ENCODE assay signal across 20 mouse cellular contexts in the genomic region with DNA sequence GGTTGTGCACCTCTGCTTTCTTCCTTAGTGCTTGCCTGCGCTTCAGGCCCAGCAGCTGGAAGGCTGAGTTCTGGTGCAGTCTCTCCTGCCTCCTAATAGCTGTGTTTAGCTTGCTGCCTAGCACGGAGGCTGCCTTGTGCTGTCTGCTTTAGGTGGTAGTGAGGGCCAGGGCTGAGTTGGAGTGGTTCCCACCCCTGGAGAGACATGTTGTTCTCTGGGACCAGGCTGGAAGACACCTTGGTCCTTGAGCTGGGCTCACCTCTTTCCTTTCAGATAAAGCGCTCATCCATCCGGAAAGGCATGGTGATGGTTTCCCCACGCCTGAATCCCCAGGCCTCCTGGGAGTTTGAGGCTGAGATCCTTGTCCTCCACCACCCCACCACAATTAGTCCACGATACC. TPM values are rescaled to one million over a fixed set of nuclear protein-coding genes. Genes with fewer than 3 reads are reported as not detected.
A peak's percentile ranks its signal among the peaks of the same experiment; 100 is the strongest.
DNase-seq lines count a peak whose midpoint lies in the region; TF ChIP-seq lines count a peak whose summit lies in the region.
"Had no signal": no experiment of that assay in that cellular context is flagged by ENCODE, and none has a peak within 500 bp of the region (broad histone marks: within the 10 kb centered on the region; RNA-seq: fewer than 3 reads in every experiment).

No protein-coding gene starts in this region.

- no peak overlapping the region for H3K4me3 ChIP-seq in cerebellum, adult 2 months (replicated peaks; ENCODE audit: insufficient read depth, low read depth, low read length)
- no peak overlapping the region for H3K4me3 ChIP-seq in limb, embryonic 10.5 days
- H3K4me3 ChIP-seq: embryonic facial prominence, embryonic 13.5 days; forebrain, embryonic 13.5 days; heart, adult 2 months; heart, embryonic 12.5 days; hindbrain, embryonic 10.5 days had no signal

- H3K4me1 ChIP-seq in cerebellum, adult 2 months (ENCODE audit: control insufficient read depth, insufficient read depth, low read length): peaks cover 26% of the 10 kb centered on the region
- H3K4me1 ChIP-seq in limb, embryonic 10.5 days: peaks cover 7% of the 10 kb centered on the region
- H3K4me1 ChIP-seq: forebrain, embryonic 13.5 days; heart, embryonic 12.5 days; hindbrain, embryonic 10.5 days had no signal

- no peaks in the 10 kb centered on the region for H3K9me3 ChIP-seq in limb, embryonic 10.5 days (replicated peaks)
- H3K9me3 ChIP-seq: embryonic facial prominence, embryonic 13.5 days; forebrain, embryonic 13.5 days; G1E; heart, embryonic 12.5 days; hindbrain, embryonic 10.5 days had no signal

- no peak for TF ChIP-seq POLR2A in cerebellum, adult 2 months (IDR thresholded peaks at IDR 0.05; ENCODE audit: borderline replicate concordance, insufficient read depth, low read length)

- 36% methylated on average over 6 of the region's 6 CpGs for WGBS in cerebellum, adult 2 months
- WGBS in limb, embryonic 10.5 days: 95% methylated on average over 6 of the region's 6 CpGs

- no peak for TF ChIP-seq CTCF in cerebellum, adult 2 months (IDR thresholded peaks at IDR 0.05; ENCODE audit: borderline replicate concordance, insufficient read depth, low read depth, low read length)

- H3K36me3 ChIP-seq in limb, embryonic 10.5 days: peaks cover 98% of the 10 kb centered on the region

- peak overlapping the region; percentile 63 for H3K27ac ChIP-seq in cerebellum, adult 2 months (ENCODE audit: insufficient read depth, low read length)
- H3K27ac ChIP-seq in limb, embryonic 10.5 days: no peak overlapping the region
- H3K27ac ChIP-seq: embryonic facial prominence, embryonic 13.5 days; forebrain, embryonic 13.5 days; heart, adult 2 months; hindbrain, embryonic 10.5 days; hindbrain, embryonic 14.5 days had no signal

- peak; percentile 48 for DNase-seq in cerebellum, adult 11 months
- no peak for DNase-seq in cerebellum, postnatal 4 days (ENCODE audit: low spot score in 2 of 2)
- peak; percentile 71 to 76 for DNase-seq in cerebellum, adult 2 months
- peak; percentile 44 to 54 for DNase-seq in cerebellum, postnatal 10 days
- no peak for DNase-seq in limb, embryonic 10.5 days (ENCODE audit: low spot score)
- no peak for DNase-seq in embryo, embryonic 10.5 days (ENCODE audit: low spot score)
- DNase-seq in lung, postnatal 4 days: no peak
- DNase-seq: adrenal gland, adult 8-10 months; adrenal gland, postnatal 36 days; B cell, adult 2 months; forebrain, postnatal 0 days; gastrocnemius, postnatal 14 days; heart, adult 2 months; kidney, adult 2 months had no signal

- no peaks in the 10 kb centered on the region for H3K27me3 ChIP-seq in cerebellum, adult 2 months (ENCODE audit: control insufficient read depth, insufficient read depth, low read length)
- no peaks in the 10 kb centered on the region for H3K27me3 ChIP-seq in limb, embryonic 10.5 days (ENCODE audit: low read depth, poor library complexity, severe bottlenecking)
- H3K27me3 ChIP-seq: embryonic facial prominence, embryonic 13.5 days; forebrain, embryonic 13.5 days; heart, embryonic 12.5 days had no signal

RNA-seq across cellular contexts. Expression of gene Sun2, which starts 25.6 kb away (rescaled TPM):
- polyA plus RNA-seq in cerebellum, adult 2 months (2012; rRNA removed): 42.7 and 45.2 TPM in 2 replicates
- 2.8 and 3.8 TPM in 2 replicates for polyA plus RNA-seq in limb, embryonic 10.5 days (2016; fragmentation: Nextera tagmentation; extraction: Ambion mirVana)

RNA-seq across cellular contexts. Expression of gene Gtpbp1, which starts 26.1 kb away (rescaled TPM):
- polyA plus RNA-seq in cerebellum, adult 2 months (2012; rRNA removed): 52.5 and 59.5 TPM in 2 replicates
- polyA plus RNA-seq in limb, embryonic 10.5 days (2016; fragmentation: Nextera tagmentation; extraction: Ambion mirVana): 48.6 and 53.9 TPM in 2 replicates

RNA-seq across cellular contexts. Expression of gene Josd1, which starts 29.0 kb away (rescaled TPM):
- 43.8 and 45.0 TPM in 2 replicates for polyA plus RNA-seq in cerebellum, adult 2 months (2012; rRNA removed)
- 23.8 and 24.6 TPM in 2 replicates for polyA plus RNA-seq in limb, embryonic 10.5 days (2016; fragmentation: Nextera tagmentation; extraction: Ambion mirVana)

RNA-seq across cellular contexts. Expression of gene Tomm22, which starts 46.0 kb away (rescaled TPM):
- 99.9 and 106 TPM in 2 replicates for polyA plus RNA-seq in cerebellum, adult 2 months (2012; rRNA removed)
- polyA plus RNA-seq in limb, embryonic 10.5 days (2016; fragmentation: Nextera tagmentation; extraction: Ambion mirVana): 253 and 284 TPM in 2 replicates

RNA-seq across cellular contexts. Expression of gene Cby1, which starts 57.7 kb away (rescaled TPM):
- polyA plus RNA-seq in cerebellum, adult 2 months (2012; rRNA removed): 30.3 and 32.3 TPM in 2 replicates
- polyA plus RNA-seq in limb, embryonic 10.5 days (2016; fragmentation: Nextera tagmentation; extraction: Ambion mirVana): 58.4 and 65.6 TPM in 2 replicates

Comparison
In these comparisons a context has a peak if more than half of its experiments do, and no peak if none do; other contexts are left out.
1. DNase-seq: peak in cerebellum, adult 11 months (single experiment), cerebellum, adult 2 months (2 of 2) and cerebellum, postnatal 10 days (2 of 2); none in cerebellum, postnatal 4 days (0 of 2), limb, embryonic 10.5 days (single experiment), embryo, embryonic 10.5 days (single experiment) and lung, postnatal 4 days (0 of 2).